Mouse (Mus musculus): ENCODE measurements around the gene Shank3. TPM values are rescaled to one million over a fixed set of nuclear protein-coding genes. Genes with fewer than 3 reads are reported as not detected.

Shank3 gene
- total RNA-seq, 2 experiments from 2014 or later, result 196 to 229 TPM

DNA sequence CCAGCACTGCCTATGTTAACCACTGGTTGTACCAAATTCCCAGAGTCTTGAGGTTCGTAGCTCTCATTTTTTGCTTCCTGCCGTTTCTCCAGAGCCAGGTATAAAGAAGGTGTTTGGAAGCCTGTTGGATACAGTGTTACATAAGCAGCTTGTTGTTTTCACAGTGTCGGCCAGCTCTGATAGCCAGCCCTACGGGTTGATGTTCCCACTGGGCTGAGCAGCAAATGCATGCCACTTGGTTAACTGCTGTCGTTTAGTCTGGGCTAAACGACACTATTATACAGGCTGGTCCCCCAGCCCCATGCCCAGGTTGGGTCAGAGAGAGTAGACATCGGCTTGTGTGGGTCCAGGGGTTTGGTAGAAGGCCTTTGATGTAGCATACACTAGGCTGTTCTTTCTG, 22.5 kb downstream of the Shank3 start:
- intact Hi-C loops (cut with DNase I), result no loop called here
- DNase-seq (ENCODE audit: low spot score in 2 of 2), result no peak

DNA sequence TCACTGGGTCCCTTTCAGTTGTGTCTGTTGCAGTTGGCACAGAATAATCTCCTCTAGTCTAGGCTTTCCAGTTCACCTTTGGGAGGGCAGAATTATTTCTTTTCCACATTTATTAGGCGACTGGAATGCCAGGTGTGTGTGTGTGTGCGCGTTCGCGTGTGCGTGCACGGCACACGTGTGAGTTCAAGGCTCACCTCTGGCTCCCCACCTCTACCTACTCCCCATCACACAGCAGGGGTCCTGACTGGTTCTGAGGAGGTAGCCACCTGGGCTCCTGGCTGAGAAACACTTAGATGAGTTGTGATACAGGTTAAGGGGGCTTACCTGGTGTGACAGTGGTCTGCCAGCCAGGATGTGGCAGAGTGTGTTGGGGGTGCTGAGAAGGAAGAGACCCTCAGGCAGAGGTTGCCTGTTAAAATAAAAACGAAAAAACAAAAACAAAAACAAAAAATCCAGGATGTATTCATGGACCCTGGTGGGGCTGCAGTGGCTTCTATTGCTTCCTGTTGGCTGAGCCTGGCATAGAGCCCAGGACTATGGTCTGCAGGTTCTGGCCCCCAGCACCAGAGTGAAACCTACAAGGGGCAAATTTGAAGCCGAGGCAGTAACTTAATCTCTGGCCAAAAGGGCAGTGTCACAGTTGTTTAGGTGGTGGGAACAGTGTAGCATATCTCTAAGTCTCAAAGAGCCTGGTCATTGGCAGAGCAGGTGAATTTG, 23.3 kb downstream of the Shank3 start:
- intact Hi-C loops (cut with DNase I), result no loop called here
- DNase-seq (ENCODE audit: low spot score in 2 of 2), result no peak

- no peak for DNase-seq (ENCODE audit: low spot score in 2 of 2)
- intact Hi-C loops (cut with DNase I), result no loop called here
Observed at GRCm38 (mm10) chr15:89523283-89523832, 23.9 kb downstream of the Shank3 start.

DNA sequence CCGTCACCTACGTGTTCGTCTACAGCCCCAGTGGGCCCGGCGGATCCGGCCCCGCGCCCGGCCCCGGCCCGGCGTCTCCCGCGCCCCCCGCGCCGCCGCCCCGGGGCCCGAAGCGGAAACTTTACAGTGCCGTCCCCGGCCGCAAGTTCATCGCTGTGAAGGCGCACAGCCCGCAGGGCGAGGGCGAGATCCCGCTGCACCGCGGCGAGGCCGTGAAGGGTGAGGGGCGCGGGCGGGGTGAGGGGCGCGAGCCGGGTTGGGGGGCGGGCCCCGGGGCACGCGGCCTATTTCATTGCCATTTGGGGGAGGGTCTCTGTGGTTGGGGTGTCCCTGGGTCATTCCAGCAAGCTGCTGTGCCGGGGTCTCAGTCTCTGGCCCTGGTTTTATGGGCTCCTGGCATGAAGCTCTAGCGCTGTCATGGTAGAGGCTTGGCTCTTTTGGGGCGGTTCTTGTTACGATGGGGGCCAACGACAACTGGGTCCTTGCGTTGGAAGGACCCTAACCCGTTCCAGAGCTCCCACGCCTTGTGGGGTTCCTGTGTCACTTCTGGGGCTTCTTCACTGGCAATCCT, 24.7 kb downstream of the Shank3 start:
- intact Hi-C loops (cut with DNase I), result no loop called here

GRCm38 (mm10) chr15:89524611-89525415, 25.4 kb downstream of the Shank3 start:
- no peak for DNase-seq (ENCODE audit: low spot score in 2 of 2)
- intact Hi-C loops (cut with DNase I), result no loop called here

More for the DNA sequence above, 24.7 kb downstream of the Shank3 start:
- no peak for DNase-seq (ENCODE audit: low spot score in 2 of 2)

- intact Hi-C loops (cut with DNase I), result no loop called here
- DNase-seq (ENCODE audit: low spot score in 2 of 2), result no peak
Observed at GRCm38 (mm10) chr15:89525464-89525863, 26.0 kb downstream of the Shank3 start.

DNA sequence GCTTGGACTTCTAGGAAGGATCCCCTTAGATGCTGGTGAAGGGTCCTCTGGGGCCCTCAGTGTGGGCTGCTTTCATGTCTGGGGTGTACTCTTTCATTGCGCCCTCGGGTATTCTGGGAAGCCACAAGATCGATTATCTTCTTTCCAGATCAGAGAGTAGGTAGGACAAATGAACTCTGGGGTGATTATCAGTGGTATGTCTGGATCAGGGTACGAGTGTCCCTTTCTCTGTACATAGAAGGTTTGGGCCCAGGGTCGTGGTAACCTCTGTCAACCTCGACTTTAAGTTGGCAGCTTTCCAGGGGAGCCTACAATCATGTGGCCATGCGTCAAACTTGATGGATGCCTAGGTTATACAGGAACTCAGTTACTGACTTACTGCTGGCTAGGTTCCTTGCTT, 26.5 kb downstream of the Shank3 start:
- DNase-seq (ENCODE audit: low spot score in 2 of 2), result no peak
- intact Hi-C loops (cut with DNase I), result no loop called here

GRCm38 (mm10) chr15:89526776-89527325, 27.4 kb downstream of the Shank3 start:
- intact Hi-C loops (cut with DNase I), result no loop called here
- DNase-seq (ENCODE audit: low spot score in 2 of 2), result no peak

DNA sequence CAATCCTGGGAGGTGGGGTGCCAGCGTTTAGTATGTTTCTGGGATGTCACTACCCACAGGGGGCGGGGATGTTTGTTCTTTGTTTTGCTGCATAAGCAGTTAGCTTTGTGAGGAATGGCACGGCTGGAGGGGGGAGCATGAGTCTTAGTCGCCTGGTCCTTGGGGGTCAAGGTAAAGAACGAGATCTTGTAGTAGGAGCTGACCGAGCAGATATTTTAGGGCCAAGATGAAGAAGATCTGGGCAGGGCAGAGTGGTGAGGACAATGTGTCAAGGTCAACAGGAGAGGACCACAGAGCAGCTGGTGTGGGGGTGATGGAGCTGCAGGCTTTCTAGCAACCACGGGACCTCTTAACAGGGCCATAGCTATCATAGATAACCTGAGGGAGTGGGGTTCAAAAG, 28.0 kb downstream of the Shank3 start:
- intact Hi-C loops (cut with DNase I), result no loop called here
- DNase-seq (ENCODE audit: low spot score in 2 of 2), result no peak

GRCm38 (mm10) chr15:89528201-89528850, 28.9 kb downstream of the Shank3 start:
- DNase-seq (ENCODE audit: low spot score in 2 of 2), result no peak
- intact Hi-C loops (cut with DNase I), result no loop called here

- DNase-seq (ENCODE audit: low spot score in 2 of 2), result no peak
Observed at GRCm38 (mm10) chr15:89528923-89529322, 29.5 kb downstream of the Shank3 start.

DNA sequence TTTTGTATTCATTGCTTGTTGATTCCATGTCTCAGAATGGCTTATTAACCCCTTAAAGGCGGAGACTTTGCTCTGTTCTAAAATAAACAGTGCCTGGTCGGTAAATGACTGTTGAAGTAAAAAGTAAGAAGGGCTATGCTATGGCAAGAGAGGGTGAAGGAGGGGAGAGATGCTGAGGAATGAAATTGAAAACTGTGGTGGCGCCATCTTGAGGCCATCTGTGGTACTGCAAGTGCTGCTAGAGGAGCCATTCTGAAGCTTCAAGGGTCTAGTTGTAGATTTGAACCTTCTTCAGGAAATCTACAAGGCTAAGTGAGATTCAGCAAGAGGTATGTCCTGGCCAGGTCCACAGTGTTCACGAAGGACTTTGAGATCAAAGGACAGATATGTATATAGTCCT, 30.9 kb downstream of the Shank3 start:
- peak; percentile 69 to 71 for DNase-seq (ENCODE audit: low spot score in 2 of 2)
- intact Hi-C loops (cut with DNase I), result no loop called here

More at GRCm38 (mm10) chr15:89528923-89529322, 29.5 kb downstream of the Shank3 start:
- intact Hi-C loops (cut with DNase I), result no loop called here

DNA sequence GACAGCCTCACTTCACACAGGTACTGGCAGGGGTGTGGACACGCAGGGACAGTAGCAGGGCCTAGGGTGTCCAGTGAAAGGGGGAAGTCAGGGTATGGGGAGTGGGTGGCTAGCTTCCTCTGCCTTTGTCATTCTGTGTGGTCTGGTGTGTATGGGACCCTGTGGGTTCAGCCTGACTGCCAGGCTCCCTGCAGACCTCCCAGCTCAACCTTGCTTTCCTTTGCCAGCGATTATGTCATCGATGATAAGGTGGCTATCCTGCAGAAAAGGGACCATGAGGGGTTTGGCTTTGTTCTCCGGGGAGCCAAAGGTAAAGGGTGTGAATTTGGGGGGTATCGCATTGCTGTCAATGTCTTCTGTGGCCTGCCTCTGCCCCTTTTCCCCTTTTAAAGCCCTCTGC, 32.0 kb downstream of the Shank3 start:
- DNase-seq (ENCODE audit: low spot score in 2 of 2), result no peak
- intact Hi-C loops (cut with DNase I), result no loop called here

DNA sequence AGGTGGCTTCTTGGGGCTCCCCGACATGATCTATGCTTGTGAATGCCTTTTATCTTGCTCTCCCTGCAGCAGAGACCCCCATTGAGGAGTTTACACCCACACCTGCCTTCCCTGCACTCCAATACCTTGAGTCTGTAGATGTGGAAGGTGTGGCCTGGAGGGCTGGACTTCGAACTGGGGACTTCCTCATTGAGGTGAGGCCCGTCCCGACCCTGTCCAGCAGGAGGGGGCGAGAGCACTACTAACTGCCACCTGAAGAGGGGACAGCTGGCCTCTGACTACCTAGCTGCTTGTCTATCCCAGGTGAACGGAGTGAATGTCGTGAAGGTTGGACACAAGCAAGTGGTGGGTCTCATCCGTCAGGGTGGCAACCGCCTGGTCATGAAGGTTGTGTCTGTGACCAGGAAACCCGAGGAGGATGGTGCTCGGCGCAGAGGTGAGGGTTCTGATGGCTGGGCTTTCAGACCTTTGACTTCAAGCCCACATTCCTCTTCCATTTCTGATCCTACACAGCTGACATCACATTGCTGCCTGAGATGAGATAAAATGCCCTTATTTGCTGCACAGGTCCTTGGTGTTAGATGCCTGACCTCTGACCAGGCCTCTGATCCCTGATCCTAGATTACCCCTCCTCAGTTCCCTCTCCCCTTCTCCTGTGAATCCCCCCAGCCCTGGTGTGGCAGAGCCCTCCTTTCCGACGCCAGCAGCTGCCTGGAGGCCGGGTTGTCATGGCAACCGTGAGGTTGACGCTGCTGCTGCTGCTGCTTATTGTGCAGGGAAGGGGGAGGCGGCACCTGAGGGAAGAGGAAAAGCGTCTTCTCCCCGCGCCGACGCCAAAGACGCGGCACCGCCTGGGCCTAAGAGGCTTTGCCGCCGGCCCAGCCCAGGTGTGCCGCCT, 32.9 kb downstream of the Shank3 start:
- intact Hi-C loops (cut with DNase I), result no loop called here
- DNase-seq (ENCODE audit: low spot score in 2 of 2), result peak; percentile 84 to 87

- intact Hi-C loops (cut with DNase I), result no loop called here
Observed at GRCm38 (mm10) chr15:89532924-89533842, 33.8 kb downstream of the Shank3 start.

DNA sequence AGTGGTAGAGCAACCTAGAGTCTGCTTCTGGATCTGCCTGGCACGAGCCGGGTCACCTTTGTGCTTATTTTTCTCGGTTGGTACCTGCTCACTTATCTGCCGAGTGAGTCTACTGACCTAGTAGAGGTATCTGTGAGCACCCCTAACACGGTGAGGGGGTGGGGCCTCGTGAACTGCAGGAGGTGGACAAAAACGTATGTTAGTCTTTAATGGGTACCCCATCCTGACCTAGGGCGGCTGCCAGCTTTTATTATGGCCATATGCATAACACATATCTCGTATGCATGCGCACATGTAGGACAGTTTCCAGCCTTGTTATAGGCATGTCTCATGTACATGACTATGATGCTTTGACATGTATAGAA, 34.4 kb downstream of the Shank3 start:
- DNase-seq (ENCODE audit: low spot score in 2 of 2), result no peak

More at GRCm38 (mm10) chr15:89532924-89533842, 33.8 kb downstream of the Shank3 start:
- DNase-seq (ENCODE audit: low spot score in 2 of 2), result no peak

GRCm38 (mm10) chr15:89544171-89544570, 44.7 kb downstream of the Shank3 start:
- no peak for DNase-seq (ENCODE audit: low spot score in 2 of 2)
- intact Hi-C loops (cut with DNase I), result no loop called here

More for the DNA sequence above, 34.4 kb downstream of the Shank3 start:
- intact Hi-C loops (cut with DNase I), result no loop called here

DNA sequence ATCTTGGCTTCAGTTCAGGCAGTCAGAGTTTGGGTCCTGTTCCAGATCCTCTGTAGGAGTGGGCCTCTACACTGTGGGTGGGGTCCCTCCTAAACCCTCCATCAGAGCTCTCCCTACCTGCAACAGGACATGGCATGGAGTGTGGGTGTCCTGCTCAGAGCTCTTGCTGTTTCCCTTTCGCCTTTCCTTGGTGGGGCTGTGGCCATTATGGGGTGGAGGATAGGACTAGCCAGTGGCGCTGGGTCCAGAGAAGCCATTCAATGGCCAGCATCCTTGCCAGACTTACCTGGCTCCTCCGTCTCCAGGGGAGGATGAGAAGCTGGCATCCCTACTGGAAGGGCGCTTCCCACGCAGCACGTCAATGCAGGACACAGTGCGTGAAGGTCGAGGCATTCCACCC, 47.9 kb downstream of the Shank3 start:
- DNase-seq (ENCODE audit: low spot score in 2 of 2), result no peak
- intact Hi-C loops (cut with DNase I), result no loop called here

Data from left cerebral cortex, postnatal 36 days (tissue).